Mouse (Mus musculus) spleen, postnatal 14 days (tissue): ENCODE measurements at regions not wholly inside any gene's neighbourhood (a gene's known extent, or its start where the extent isn't known, plus 50 kb on each side); places are given as distances from the start of the nearest gene placed in this dataset.
"Not testable (repeated sequence)": the region's sequence is repeated elsewhere in the genome, so short reads cannot be mapped to it uniquely, and the experiment has no call there.

Experiments used
- DNase-seq, 2 experiments: peaks; one replicate each; pipeline ENCODE4 v3.0.0; 2021 to 2022; ENCODE audit warnings: low spot score in 2 of 2

GRCm38 (mm10) chr4:67141896-67142295, 314.5 kb downstream of the Tlr4 start:
- DNase-seq: no peak

DNA sequence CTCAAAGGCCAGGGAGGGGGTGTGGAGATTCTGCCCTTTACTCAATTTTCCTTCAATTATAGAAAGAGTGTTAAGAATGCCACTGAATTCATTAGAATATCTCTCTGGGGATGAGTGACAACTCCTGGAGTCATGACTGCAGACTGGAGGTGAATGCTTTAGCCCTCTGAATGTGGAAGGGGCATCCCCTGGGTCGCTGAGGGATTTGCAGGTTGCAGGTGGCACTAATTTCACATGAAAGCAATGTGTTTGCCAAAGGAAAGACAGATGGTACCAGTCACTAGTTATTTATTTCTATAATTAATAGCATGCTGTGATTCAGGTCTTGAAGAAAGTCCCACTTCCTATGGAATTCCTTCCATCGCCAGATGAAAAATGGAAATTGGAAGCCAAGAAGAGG, 321.1 kb downstream of the Tlr4 start:
- no peak for DNase-seq

DNA sequence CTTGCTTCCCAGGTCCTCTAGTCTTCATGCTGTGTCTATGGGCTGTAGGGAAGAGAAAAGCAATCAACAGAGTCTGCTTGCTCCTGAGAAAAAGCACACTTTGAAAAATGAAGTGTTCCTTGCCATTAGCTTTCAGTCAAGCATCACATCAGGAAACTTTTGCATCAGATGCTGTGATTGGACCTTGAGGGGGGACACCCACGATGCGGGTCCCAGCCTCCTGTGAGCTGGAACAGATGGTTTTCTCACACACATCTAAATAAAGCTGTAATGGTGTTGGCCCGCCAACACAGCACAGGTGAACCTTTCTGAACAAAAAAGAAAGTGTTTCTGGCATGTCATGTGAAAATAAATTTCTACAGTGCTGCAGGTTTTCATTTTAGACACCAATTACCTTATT, 335.3 kb downstream of the Tlr4 start:
- DNase-seq: no peak

DNA sequence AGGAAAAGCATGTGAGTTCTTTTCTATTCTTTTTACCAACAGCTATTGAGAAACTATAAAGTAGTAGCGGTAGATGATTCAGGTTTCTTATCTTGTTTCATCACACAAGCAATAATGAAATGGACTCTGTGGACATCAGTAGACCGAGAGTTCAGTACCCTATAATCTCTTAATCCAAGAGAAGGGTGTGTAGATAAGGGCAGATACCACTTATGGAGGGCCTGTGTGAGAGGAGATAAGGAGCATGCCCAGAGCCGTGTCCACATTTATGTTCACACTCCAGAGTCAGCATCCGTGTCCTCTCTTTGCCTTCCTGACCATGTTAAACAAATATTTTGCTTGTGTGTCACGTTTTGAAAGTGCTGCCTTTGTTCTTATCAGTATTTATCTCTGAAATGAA, 340.3 kb downstream of the Tlr4 start:
- no peak for DNase-seq

DNA sequence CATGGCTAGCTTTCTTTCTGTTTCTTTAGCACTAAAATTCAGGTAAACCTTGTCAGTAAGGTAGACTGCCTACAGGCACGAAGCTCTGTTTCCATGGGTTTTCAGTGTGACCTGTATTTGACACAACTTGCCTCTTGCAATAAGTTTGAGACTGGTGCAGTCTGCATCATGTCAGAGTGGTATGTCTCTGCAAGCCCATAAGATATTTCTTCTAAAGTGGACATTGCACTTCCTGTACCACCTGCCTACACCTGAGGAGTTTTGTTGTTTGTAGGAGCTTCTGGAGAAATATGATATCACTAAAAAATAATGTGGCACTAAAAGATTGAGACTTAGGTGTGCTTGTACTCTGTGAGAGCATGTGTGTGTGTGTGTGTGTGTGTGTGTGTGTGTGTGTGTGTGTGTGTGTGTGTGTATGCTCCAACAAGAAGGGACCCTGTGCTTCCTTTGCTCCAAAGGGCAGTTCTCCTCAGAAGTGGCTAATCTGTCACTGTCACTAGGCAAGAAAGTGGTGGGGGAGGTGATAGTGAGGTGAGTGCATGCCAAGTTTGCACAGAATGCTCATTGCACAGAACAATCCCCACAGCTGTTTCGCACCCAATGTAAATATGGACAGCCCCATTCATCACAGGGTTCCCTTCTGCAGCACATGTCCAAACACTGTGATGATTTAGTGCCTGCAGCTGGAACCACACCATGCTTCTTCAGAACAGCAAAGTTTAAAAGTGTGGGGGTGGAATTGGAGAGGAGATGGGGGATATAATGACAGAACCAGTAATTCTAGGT, 360.5 kb downstream of the Tlr4 start:
- no peak for DNase-seq

GRCm38 (mm10) chr4:67190536-67190935, 363.2 kb downstream of the Tlr4 start:
- DNase-seq: no peak

GRCm38 (mm10) chr4:67194425-67194824, 367.0 kb downstream of the Tlr4 start:
- no peak for DNase-seq

DNA sequence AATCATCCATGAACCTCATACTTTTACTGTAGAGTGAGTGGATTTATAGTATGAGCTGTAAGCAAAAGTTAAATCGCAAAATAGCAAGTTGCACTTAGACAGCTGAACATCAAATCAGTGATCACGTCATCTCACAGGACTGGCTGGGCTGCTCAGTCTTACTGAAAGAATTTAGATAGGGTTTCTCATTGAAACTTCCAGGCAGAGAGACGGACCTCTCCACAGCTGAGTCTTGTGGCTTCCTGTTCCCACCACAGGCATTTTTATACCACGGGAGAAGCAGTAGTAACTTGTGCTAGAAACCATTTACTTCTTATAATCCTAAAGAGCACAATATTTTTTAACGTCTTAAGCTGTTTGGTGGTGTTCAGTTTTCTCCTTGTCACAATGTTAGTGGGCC, 369.5 kb downstream of the Tlr4 start:
- no peak for DNase-seq

DNA sequence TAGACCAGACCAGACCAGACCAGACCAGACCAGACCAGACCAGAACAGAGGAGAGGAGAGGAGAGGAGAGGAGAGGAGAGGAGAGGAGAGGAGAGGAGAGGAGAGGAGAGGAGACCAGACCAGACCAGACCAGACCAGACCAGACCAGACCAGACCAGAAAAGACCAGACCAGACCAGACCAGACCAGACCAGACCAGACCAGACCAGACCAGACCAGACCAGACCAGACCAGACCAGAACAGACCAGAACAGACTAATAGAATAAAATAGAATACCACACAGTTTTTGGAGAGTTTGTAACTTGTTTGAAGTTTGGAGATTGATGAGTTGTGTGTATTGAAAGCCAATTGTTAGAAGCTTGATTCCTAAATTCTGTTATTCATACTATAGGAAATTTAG, 381.0 kb downstream of the Tlr4 start:
- DNase-seq: peak; percentile 57 to 61

DNA sequence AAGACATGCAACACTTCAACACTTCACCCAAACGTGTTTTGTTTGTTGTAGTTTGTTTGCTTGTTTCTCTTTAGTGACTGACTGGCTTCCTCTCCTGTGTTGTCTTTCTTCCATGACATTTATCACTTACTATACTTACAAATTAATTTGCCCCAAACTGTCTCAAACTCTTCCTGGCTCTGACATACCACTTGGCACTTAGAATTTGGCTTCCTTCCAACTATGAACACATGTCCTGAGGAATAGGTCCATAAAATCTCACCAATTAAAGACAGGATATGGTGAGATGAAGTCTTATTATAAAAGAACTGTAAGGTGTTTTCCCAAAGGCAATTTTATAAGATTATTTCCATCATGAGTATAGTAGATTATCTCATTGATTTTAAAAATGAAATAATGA, 386.0 kb downstream of the Tlr4 start:
- DNase-seq: no peak

- no peak for DNase-seq
Measured at GRCm38 (mm10) chr4:67224533-67224932, 397.1 kb downstream of the Tlr4 start.

DNA sequence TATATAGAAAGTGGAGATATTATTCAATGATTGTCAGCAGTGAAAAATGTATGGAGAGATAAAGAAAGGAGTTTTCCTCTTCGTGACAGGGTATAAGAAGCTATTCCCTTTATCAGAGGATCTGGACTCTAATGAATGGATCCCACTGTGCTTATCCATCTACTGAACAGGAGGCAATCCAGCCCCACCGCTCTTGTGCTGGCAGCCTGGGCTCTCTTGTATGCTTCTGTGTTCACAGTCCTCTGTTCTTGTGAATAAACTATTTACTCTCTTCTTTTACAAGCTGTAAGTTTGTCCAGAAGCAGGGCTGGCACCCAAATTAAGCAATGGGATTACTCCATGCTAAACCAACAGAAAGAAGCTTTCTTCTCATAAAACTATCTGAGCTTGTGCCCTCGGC, 401.8 kb downstream of the Tlr4 start:
- no peak for DNase-seq

GRCm38 (mm10) chr4:67273553-67273952, 446.2 kb downstream of the Tlr4 start:
- no peak for DNase-seq

DNA sequence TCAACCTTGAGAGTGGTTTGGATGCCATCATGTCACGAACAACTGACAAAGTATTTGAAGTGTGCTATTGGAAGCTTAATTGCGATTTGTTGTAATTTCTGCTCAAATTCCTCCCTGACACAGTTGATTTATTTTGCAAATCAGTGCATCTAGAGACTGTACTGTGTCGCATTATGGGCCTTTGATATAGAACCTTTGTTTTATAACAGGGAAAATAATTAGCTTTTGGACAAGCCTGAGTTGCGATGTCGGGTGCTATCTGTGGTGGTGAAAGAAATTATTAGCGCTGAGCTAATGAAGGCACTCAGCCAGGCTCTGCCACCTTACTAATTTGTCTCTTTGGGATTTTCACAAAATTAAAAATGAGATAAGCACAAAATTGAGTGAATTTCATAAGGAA, 473.6 kb downstream of the Tlr4 start:
- DNase-seq: no peak

DNA sequence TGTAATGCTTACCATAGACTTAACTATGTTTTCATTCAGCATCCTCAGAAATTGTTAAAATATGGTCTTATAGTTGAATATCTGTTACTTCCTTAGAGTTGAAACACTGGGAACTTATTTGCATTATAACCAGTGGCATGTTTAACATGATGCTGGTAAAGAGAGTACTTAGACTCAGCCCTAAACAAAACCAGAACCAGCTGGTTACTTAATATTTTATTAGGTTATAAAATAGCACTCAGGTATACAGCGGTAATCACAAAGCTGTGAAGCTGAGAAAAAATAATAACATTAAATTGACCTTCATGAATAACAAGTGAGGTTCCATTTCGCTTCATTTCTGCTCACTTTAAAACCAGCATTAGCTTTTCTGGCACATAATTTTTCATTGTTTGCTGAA, 474.4 kb downstream of the Tlr4 start:
- DNase-seq: no peak

GRCm38 (mm10) chr4:67320098-67320497, 492.7 kb downstream of the Tlr4 start:
- not testable (repeated sequence) for DNase-seq
